Mouse (Mus musculus) CH12.LX (cell line): ENCODE measurements around the gene Txnrd1. TPM values are rescaled to one million over a fixed set of nuclear protein-coding genes. Genes with fewer than 3 reads are reported as not detected.

Experiments used
- DNase-seq: peaks from one replicate; pipeline ENCODE4 v3.0.0-alpha.2; 2013; ENCODE audit errors: extremely low read depth
- H3K27ac ChIP-seq: 2 replicates; pipeline ENCODE4 v1.5.1; 2012; ENCODE audit warnings: low read depth, mild to moderate bottlenecking, control low read depth, moderate library complexity; ENCODE audit not compliant: insufficient read depth
- H3K27me3 ChIP-seq: replicated peaks from 2 replicates; pipeline ENCODE3; 2012; ENCODE audit warnings: inconsistent platforms
- H3K36me3 ChIP-seq, 2 experiments: replicated peaks in 1 of 2; 2 replicates each; pipeline versions ENCODE3 to v1.6.1; 2012; ENCODE audit warnings: inconsistent platforms in 1 of 2, low read length in 1 of 2, mild to moderate bottlenecking in 1 of 2, mixed read lengths in 1 of 2, moderate library complexity in 1 of 2; ENCODE audit not compliant: control insufficient read depth in 1 of 2, insufficient read depth in 1 of 2
- H3K4me1 ChIP-seq, 2 experiments: 2 replicates each; pipeline ENCODE4 v1.6.1; 2012; ENCODE audit warnings: inconsistent platforms in 1 of 2, moderate library complexity in 1 of 2; ENCODE audit not compliant: insufficient read depth in 2 of 2, control insufficient read depth in 1 of 2
- H3K4me2 ChIP-seq: 2 replicates; pipeline ENCODE4 v1.6.1; 2012; ENCODE audit warnings: low read depth, mild to moderate bottlenecking, control low read depth; ENCODE audit not compliant: poor library complexity, insufficient read depth, severe bottlenecking
- H3K4me3 ChIP-seq, 3 experiments: fragments of 150-350 bp in 1 of 3; sonication (generic) in 1 of 3; replicated peaks in 1 of 3; 2 replicates each; pipeline versions ENCODE3 to v1.5.1; 2011 to 2012; ENCODE audit warnings: low read depth in 2 of 3, low read length in 2 of 3, mild to moderate bottlenecking in 2 of 3, moderate library complexity in 2 of 3, control low read depth in 1 of 3, improper control_type of control experiment in 1 of 3, inconsistent platforms in 1 of 3, mixed read lengths in 1 of 3; ENCODE audit not compliant: poor library complexity in 1 of 3
- H3K79me2 ChIP-seq: replicated peaks from 2 replicates; pipeline ENCODE4 v1.6.1; 2012; ENCODE audit warnings: mild to moderate bottlenecking, moderate library complexity; ENCODE audit not compliant: control insufficient read depth, poor library complexity, insufficient read depth, severe bottlenecking; ENCODE audit errors: extremely low read depth
- H3K9ac ChIP-seq: 2 replicates; pipeline ENCODE4 v1.6.1; 2012; ENCODE audit warnings: low read depth, mild to moderate bottlenecking, control low read depth, moderate library complexity; ENCODE audit not compliant: insufficient read depth
- H3K9me3 ChIP-seq: replicated peaks from 2 replicates; pipeline ENCODE3; 2012; ENCODE audit warnings: low read length, inconsistent platforms, mixed read lengths
- CHD2 ChIP-seq: IDR thresholded peaks from 2 replicates; pipeline ENCODE4 v1.6.1; 2011; ENCODE audit warnings: low read length, improper control_type of control experiment
- MXI1 ChIP-seq: IDR thresholded peaks from 2 replicates; pipeline ENCODE4 v1.6.1; 2011; ENCODE audit warnings: mild to moderate bottlenecking, low read depth, low read length, improper control_type of control experiment
- dilution Hi-C: fragments of 300-500 bp; cut with MboI; formaldehyde crosslinking; loops from 2 replicates; pipeline ENCODE4 v1.14.3; 2020; ENCODE audit warnings: low sequenced_read_pairs; ENCODE audit not compliant: extremely low pct_unique_long_range_greater_than_20kb, extremely low pct_ligation_motif_present
- in situ Hi-C: fragments of 300-500 bp; cut with MboI; formaldehyde crosslinking; loops from 3 replicates; pipeline ENCODE4 v1.14.3; 2019; ENCODE audit warnings: low sequenced_read_pairs, low pct_ligation_motif_present, low pct_unique_long_range_greater_than_20kb, mixed read lengths
- polyA plus RNA-seq: library from polyadenylated mRNA; unstranded; fragments of >175 nt; gene quantifications from 2 replicates; pipeline ENCODE4 v1.2.1, GENCODE M21; 2012; ENCODE audit warnings: low read depth; ENCODE audit not compliant: insufficient read length
- total RNA-seq, 2 experiments: library from RNA; depleted of rRNA; stranded (reverse); fragments of 300-350 nt in 1 of 2; fragments of >200 nt in 1 of 2; gene quantifications; 2 replicates each; pipeline ENCODE4 v1.2.3; 2012 to 2014

Txnrd1 gene
- total and polyA plus RNA-seq, 3 experiments = 92.1 to 254 (median 133) TPM

DNA sequence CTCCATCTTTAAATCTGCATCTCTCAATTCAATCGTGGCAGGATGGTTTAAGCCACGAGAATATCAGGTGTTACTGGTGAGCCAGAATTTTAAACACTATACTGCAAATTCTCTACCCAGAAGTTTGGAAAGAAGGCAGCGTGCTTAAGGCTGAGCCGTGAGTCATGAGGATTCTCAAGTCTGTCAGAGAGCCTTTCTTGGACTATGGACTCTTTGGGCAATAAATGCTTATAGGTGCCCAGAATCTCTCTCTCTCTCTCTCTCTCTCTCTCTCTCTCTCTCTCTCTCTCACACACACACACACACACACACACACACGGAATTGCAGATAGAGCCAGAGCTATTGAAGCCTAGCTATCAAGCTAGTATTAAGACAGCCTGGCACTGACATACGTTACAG lies 102.0 kb downstream of the Txnrd1 start:
- in situ Hi-C loops = loop anchor here (10.0 kb wide), 1 partner anchor 49 kb away; the partner anchor contains the start of gene Chst11
- Histone ChIP-seq H3K27me3 (no peaks in the 10 kb centered on the region), H3K4me3 (no peak overlapping the region), H3K4me1 (peaks cover 11 to 31% of the 10 kb centered on the region in 2 experiments)
- TF ChIP-seq CHD2 = no peak
- 0 out of 2 replicates have a peak, but pooled peaks have one; percentile 4 for TF ChIP-seq MXI1
- TF ChIP-seq, all 38 proteins: peak for 1
- H3K27ac ChIP-seq = no peak overlapping the region
- H3K9me3 ChIP-seq = peaks cover 8% of the 10 kb centered on the region
- dilution Hi-C loops = no loop called here
- no peak for DNase-seq
- H3K36me3 ChIP-seq = no peaks in the 10 kb centered on the region
- H3K9ac ChIP-seq = no peak overlapping the region
- H3K4me2 ChIP-seq = no peak overlapping the region
- no peaks in the 10 kb centered on the region for H3K79me2 ChIP-seq

Other genes starting within 250 kb of the Txnrd1 start
- gene 1190007I07Rik, start 210.7 kb upstream of the Txnrd1 start, total RNA-seq (2012; rRNA removed) = 35.7 and 40.0 TPM in 2 replicates
- gene 1190007I07Rik, start 210.7 kb upstream of the Txnrd1 start, total RNA-seq (2014; rRNA removed) = 59.7 and 70.5 TPM in 2 replicates
- 43.8 and 53.6 TPM in 2 replicates for gene 1190007I07Rik, start 210.7 kb upstream of the Txnrd1 start, polyA plus RNA-seq
- gene Tdg, start 204.1 kb upstream of the Txnrd1 start, total RNA-seq (2012; rRNA removed) = 63.0 and 70.0 TPM in 2 replicates
- gene Tdg, start 204.1 kb upstream of the Txnrd1 start, total RNA-seq (2014; rRNA removed) = 85.8 and 88.9 TPM in 2 replicates
- 115 and 129 TPM in 2 replicates for gene Tdg, start 204.1 kb upstream of the Txnrd1 start, polyA plus RNA-seq
- gene Glt8d2, start 143.3 kb upstream of the Txnrd1 start, total RNA-seq (2012; rRNA removed) = not detected in 2 replicates
- gene Glt8d2, start 143.3 kb upstream of the Txnrd1 start, total RNA-seq (2014; rRNA removed) = not detected in 2 replicates
- not detected in 2 replicates for gene Glt8d2, start 143.3 kb upstream of the Txnrd1 start, polyA plus RNA-seq
- gene Hcfc2, start 137.8 kb upstream of the Txnrd1 start, total RNA-seq (2012; rRNA removed) = 12.1 and 13.0 TPM in 2 replicates
- 12.3 and 13.8 TPM in 2 replicates for gene Hcfc2, start 137.8 kb upstream of the Txnrd1 start, total RNA-seq (2014; rRNA removed)
- 8.8 and 10.5 TPM in 2 replicates for gene Hcfc2, start 137.8 kb upstream of the Txnrd1 start, polyA plus RNA-seq
- 26.6 and 27.2 TPM in 2 replicates for gene Nfyb, start 69.8 kb upstream of the Txnrd1 start, total RNA-seq (2012; rRNA removed)
- 39.6 and 45.4 TPM in 2 replicates for gene Nfyb, start 69.8 kb upstream of the Txnrd1 start, total RNA-seq (2014; rRNA removed)
- 24.0 and 25.0 TPM in 2 replicates for gene Nfyb, start 69.8 kb upstream of the Txnrd1 start, polyA plus RNA-seq
- 1.5 and 1.6 TPM in 2 replicates for gene Eid3, start 32.7 kb downstream of the Txnrd1 start, total RNA-seq (2012; rRNA removed)
- gene Eid3, start 32.7 kb downstream of the Txnrd1 start, total RNA-seq (2014; rRNA removed) = 1.4 and 1.7 TPM in 2 replicates
- 3.5 and 4.0 TPM in 2 replicates for gene Eid3, start 32.7 kb downstream of the Txnrd1 start, polyA plus RNA-seq
- 3.6 TPM in 2 replicates for gene Chst11, start 151.5 kb downstream of the Txnrd1 start, total RNA-seq (2012; rRNA removed)
- 5.2 and 5.3 TPM in 2 replicates for gene Chst11, start 151.5 kb downstream of the Txnrd1 start, total RNA-seq (2014; rRNA removed)
- 3.5 and 4.5 TPM in 2 replicates for gene Chst11, start 151.5 kb downstream of the Txnrd1 start, polyA plus RNA-seq